Mouse (Mus musculus) bone marrow, adult 2 months (tissue): ENCODE measurements at regions not wholly inside any gene's neighbourhood (a gene's known extent, or its start where the extent isn't known, plus 50 kb on each side); places are given as distances from the start of the nearest gene placed in this dataset.

Experiments used
- CTCF ChIP-seq: fragments of 200-500 bp; IDR thresholded peaks from 2 replicates; pipeline ENCODE4 v1.5.1; 2011; ENCODE audit warnings: low read length, control low read depth; ENCODE audit not compliant: control insufficient read depth, insufficient read depth
- POLR2A ChIP-seq: fragments of 200-500 bp; IDR thresholded peaks from 2 replicates; pipeline ENCODE4 v1.6.1; 2011; ENCODE audit warnings: low read depth, mild to moderate bottlenecking, control low read depth, low read length, borderline replicate concordance; ENCODE audit not compliant: control insufficient read depth

GRCm38 (mm10) chr13:107918478-107918877 is 125.8 kb upstream of the Smim15 start:
- TF ChIP-seq POLR2A: no peak
- TF ChIP-seq CTCF: no peak
